Mouse (Mus musculus) heart, embryonic 10.5 days (tissue): ENCODE results near the gene Cdsn. TPM values are rescaled to one million over a fixed set of nuclear protein-coding genes. Genes with fewer than 3 reads are reported as not detected.
"Not testable (repeated sequence)": the region's sequence is repeated elsewhere in the genome, so short reads cannot be mapped to it uniquely, and the experiment has no call there.

Source experiments
- DNase-seq: peaks from one replicate; pipeline ENCODE4 v3.0.0-alpha.2; 2017; ENCODE audit warnings: low spot score
- H3K27ac ChIP-seq: fragments of 300-500 bp; sonication (generic); 2 replicates; pipeline ENCODE4 v1.5.1; 2016; ENCODE audit warnings: mild to moderate bottlenecking
- H3K27me3 ChIP-seq: fragments of 300-500 bp; sonication (generic); 2 replicates; pipeline ENCODE4 v1.6.1; 2016; ENCODE audit warnings: mild to moderate bottlenecking; ENCODE audit not compliant: poor library complexity, insufficient read depth, severe bottlenecking
- H3K36me3 ChIP-seq: fragments of 300-500 bp; sonication (generic); 2 replicates; pipeline ENCODE4 v1.6.1; 2016; ENCODE audit warnings: mild to moderate bottlenecking, moderate library complexity
- H3K4me1 ChIP-seq: fragments of 300-500 bp; sonication (generic); 2 replicates; pipeline ENCODE4 v1.6.1; 2016; ENCODE audit warnings: mild to moderate bottlenecking
- H3K4me3 ChIP-seq: fragments of 300-500 bp; sonication (generic); 2 replicates; pipeline ENCODE4 v1.5.1; 2016; ENCODE audit warnings: mild to moderate bottlenecking, moderate library complexity
- H3K9me3 ChIP-seq: fragments of 300-500 bp; sonication (generic); 2 replicates; pipeline ENCODE4 v1.6.1; 2016; ENCODE audit warnings: mild to moderate bottlenecking, moderate library complexity
- WGBS: fragments of 180-500 bp; shearing (Covaris S2); methylation state at CpG from one replicate; pipeline ENCODE4 v1.1.7; 2016; 5-methylcytosine and 5-hydroxymethylcytosine counted together
- polyA plus RNA-seq: library from polyadenylated mRNA; unstranded; fragments of >200 nt; fragmentation: Nextera tagmentation; extraction: Ambion mirVana; gene quantifications from 2 replicates; pipeline ENCODE4 v1.2.1, GENCODE M21; 2016

Cdsn gene
- 0.20 and 0.63 TPM in 2 replicates for polyA plus RNA-seq

GRCm38 (mm10) chr17:35551881-35552414, at the start of gene Cdsn:
Cdsn (plus strand) TSS chr17:35552128.
- 76% methylated on average over 10 of the region's 10 CpGs for WGBS
- no peaks in the 10 kb centered on the region for H3K36me3 ChIP-seq
- peaks cover 44% of the 10 kb centered on the region for H3K4me1 ChIP-seq
- no peak for DNase-seq
- H3K27ac ChIP-seq, result peak within 1 kb of the TSS; percentile 90
- no peaks in the 10 kb centered on the region for H3K9me3 ChIP-seq
- no peak within 1 kb of the TSS for H3K4me3 ChIP-seq
- peaks cover 7% of the 10 kb centered on the region; the same call in 1 of the 2 replicates for H3K27me3 ChIP-seq

GRCm38 (mm10) chr17:35502226-35502625, 49.7 kb upstream of the Cdsn start:
- Histone ChIP-seq H3K27me3 (peaks cover 46% of the 10 kb centered on the region), H3K9me3 (no peaks in the 10 kb centered on the region), H3K4me3 (no peak overlapping the region), H3K27ac (no peak overlapping the region), H3K4me1 (peaks cover 7% of the 10 kb centered on the region; the same call in 1 of the 2 replicates), H3K36me3 (no peaks in the 10 kb centered on the region)
- DNase-seq, result no peak
- WGBS, result 5% methylated on average over 6 of the region's 6 CpGs

GRCm38 (mm10) chr17:35502762-35503161, 49.2 kb upstream of the Cdsn start:
- no peaks in the 10 kb centered on the region for H3K9me3 ChIP-seq
- 38% methylated on average over 5 of the region's 5 CpGs for WGBS
- H3K4me1 ChIP-seq, result peaks cover 7% of the 10 kb centered on the region; the same call in 1 of the 2 replicates
- H3K27me3 ChIP-seq, result peaks cover 52% of the 10 kb centered on the region
- H3K36me3 ChIP-seq, result no peaks in the 10 kb centered on the region
- DNase-seq, result no peak
- H3K27ac ChIP-seq, result no peak overlapping the region
- no peak overlapping the region for H3K4me3 ChIP-seq

GRCm38 (mm10) chr17:35503849-35504248, 48.1 kb upstream of the Cdsn start:
- no peak overlapping the region for H3K27ac ChIP-seq
- no peak for DNase-seq
- H3K36me3 ChIP-seq, result no peaks in the 10 kb centered on the region
- 21% methylated on average over 5 of the region's 5 CpGs for WGBS
- H3K9me3 ChIP-seq, result no peaks in the 10 kb centered on the region
- peaks cover 7% of the 10 kb centered on the region; the same call in 1 of the 2 replicates for H3K4me1 ChIP-seq
- peaks cover 60% of the 10 kb centered on the region for H3K27me3 ChIP-seq
- no peak overlapping the region for H3K4me3 ChIP-seq

- DNase-seq, result no peak
- Histone ChIP-seq H3K36me3 (no peaks in the 10 kb centered on the region), H3K27ac (no peak overlapping the region; the same call in 1 of the 2 replicates), H3K27me3 (peaks cover 70% of the 10 kb centered on the region), H3K4me1 (peaks cover 10% of the 10 kb centered on the region), H3K9me3 (no peaks in the 10 kb centered on the region), H3K4me3 (no peak overlapping the region)
- 14% methylated on average over 8 of the region's 8 CpGs for WGBS
Observed at GRCm38 (mm10) chr17:35504628-35505481, 47.1 kb upstream of the Cdsn start.

- DNase-seq, result no peak
- peaks cover 10% of the 10 kb centered on the region for H3K4me1 ChIP-seq
- 23% methylated on average over 13 of the region's 13 CpGs for WGBS
- H3K4me3 ChIP-seq, result no peak within 1 kb of the TSS
- no peaks in the 10 kb centered on the region for H3K36me3 ChIP-seq
- peaks cover 72% of the 10 kb centered on the region for H3K27me3 ChIP-seq
- H3K9me3 ChIP-seq, result no peaks in the 10 kb centered on the region
- no peak within 1 kb of the TSS; the same call in 1 of the 2 replicates for H3K27ac ChIP-seq
Observed at GRCm38 (mm10) chr17:35505776-35506175, 46.2 kb upstream of the Cdsn start, which contains the start of gene Pou5f1. Pou5f1 (plus strand) TSS chr17:35506018.

GRCm38 (mm10) chr17:35506881-35507280, 45.0 kb upstream of the Cdsn start:
- Histone ChIP-seq H3K9me3 (no peaks in the 10 kb centered on the region), H3K27me3 (peaks cover 72% of the 10 kb centered on the region), H3K27ac (no peak overlapping the region), H3K4me3 (no peak overlapping the region), H3K4me1 (peaks cover 10% of the 10 kb centered on the region), H3K36me3 (no peaks in the 10 kb centered on the region)
- 7% methylated on average over 10 of the region's 10 CpGs for WGBS
- DNase-seq, result no peak

- Histone ChIP-seq H3K27ac (no peak overlapping the region), H3K27me3 (peaks cover 66% of the 10 kb centered on the region), H3K36me3 (peaks cover 5% of the 10 kb centered on the region; the same call in 1 of the 2 replicates), H3K4me1 (peaks cover 10% of the 10 kb centered on the region), H3K4me3 (no peak overlapping the region), H3K9me3 (no peaks in the 10 kb centered on the region)
- 14% methylated on average over 13 of the region's 13 CpGs for WGBS
- DNase-seq, result no peak
Observed at GRCm38 (mm10) chr17:35507556-35508260, 44.2 kb upstream of the Cdsn start.

GRCm38 (mm10) chr17:35508279-35508678, 43.6 kb upstream of the Cdsn start:
- peaks cover 65% of the 10 kb centered on the region for H3K27me3 ChIP-seq
- H3K4me1 ChIP-seq, result peaks cover 10% of the 10 kb centered on the region
- H3K4me3 ChIP-seq, DNase-seq, H3K27ac ChIP-seq, H3K36me3 ChIP-seq, H3K9me3 ChIP-seq: not testable (repeated sequence)
- 42% methylated on average over 5 of the region's 5 CpGs for WGBS

GRCm38 (mm10) chr17:35509284-35509683, 42.6 kb upstream of the Cdsn start:
- Histone ChIP-seq H3K27me3 (peaks cover 55% of the 10 kb centered on the region), H3K4me1 (peaks cover 14% of the 10 kb centered on the region), H3K36me3 (peaks cover 14% of the 10 kb centered on the region; the same call in 1 of the 2 replicates)

GRCm38 (mm10) chr17:35512916-35513626, 38.9 kb upstream of the Cdsn start:
- H3K27ac ChIP-seq, result no peak overlapping the region
- WGBS, result 91% methylated on average over 7 of the region's 7 CpGs
- H3K9me3 ChIP-seq, result no peaks in the 10 kb centered on the region
- no peak for DNase-seq
- H3K27me3 ChIP-seq, result peaks cover 18% of the 10 kb centered on the region
- H3K36me3 ChIP-seq, result peaks cover 18% of the 10 kb centered on the region; the same call in 1 of the 2 replicates
- H3K4me1 ChIP-seq, result peaks cover 33% of the 10 kb centered on the region
- H3K4me3 ChIP-seq, result no peak overlapping the region

More at GRCm38 (mm10) chr17:35509284-35509683, 42.6 kb upstream of the Cdsn start:
- no peak overlapping the region for H3K4me3 ChIP-seq
- 22% methylated on average over 8 of the region's 8 CpGs for WGBS
- no peak for DNase-seq
- no peaks in the 10 kb centered on the region for H3K9me3 ChIP-seq
- no peak overlapping the region for H3K27ac ChIP-seq

GRCm38 (mm10) chr17:35513886-35514285, 38.0 kb upstream of the Cdsn start:
- Histone ChIP-seq H3K27ac (no peak overlapping the region), H3K4me1 (peaks cover 38% of the 10 kb centered on the region), H3K4me3 (no peak overlapping the region), H3K36me3 (peaks cover 18% of the 10 kb centered on the region; the same call in 1 of the 2 replicates), H3K9me3 (no peaks in the 10 kb centered on the region), H3K27me3 (peaks cover 12% of the 10 kb centered on the region; the same call in 1 of the 2 replicates)
- 18% methylated on average over 2 of the region's 2 CpGs for whole genome bisulfite sequencing
- DNase-seq, result no peak
